Mouse (Mus musculus): ENCODE results near the gene Slc12a3.

The Slc12a3 gene

GRCm38 (mm10) chr8:94328932-94329728, at the start of gene Slc12a3:
Slc12a3 (plus strand) TSS chr8:94329201.
- no peak for DNase-seq (ENCODE audit: low spot score in 2 of 2)

- no peak for DNase-seq (ENCODE audit: low spot score in 2 of 2)
Measured at GRCm38 (mm10) chr8:94280001-94280613, 48.9 kb upstream of the Slc12a3 start.

GRCm38 (mm10) chr8:94282453-94282985, 46.5 kb upstream of the Slc12a3 start:
- no peak for DNase-seq (ENCODE audit: low spot score in 2 of 2)

DNA sequence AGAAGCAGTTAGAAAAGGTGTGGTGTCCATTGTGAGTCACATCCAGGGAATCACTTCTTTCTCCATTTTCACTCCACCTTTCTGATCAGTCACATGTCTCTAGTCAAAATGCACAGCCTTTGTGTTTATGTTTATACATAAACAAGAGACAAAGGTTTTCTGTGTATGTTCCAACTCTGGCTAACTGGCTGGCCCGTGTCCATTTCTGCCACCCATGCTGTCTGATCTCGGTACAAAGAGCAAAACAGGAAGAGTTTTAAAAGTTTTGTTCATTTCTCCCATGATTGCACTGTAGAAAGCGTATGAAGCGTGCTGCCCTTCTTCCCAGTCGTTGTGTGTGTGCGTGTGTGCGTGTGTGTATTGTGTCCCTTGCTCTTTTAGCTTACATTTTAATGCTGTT, 44.8 kb upstream of the Slc12a3 start:
- no peak for DNase-seq (ENCODE audit: low spot score in 2 of 2)

DNA sequence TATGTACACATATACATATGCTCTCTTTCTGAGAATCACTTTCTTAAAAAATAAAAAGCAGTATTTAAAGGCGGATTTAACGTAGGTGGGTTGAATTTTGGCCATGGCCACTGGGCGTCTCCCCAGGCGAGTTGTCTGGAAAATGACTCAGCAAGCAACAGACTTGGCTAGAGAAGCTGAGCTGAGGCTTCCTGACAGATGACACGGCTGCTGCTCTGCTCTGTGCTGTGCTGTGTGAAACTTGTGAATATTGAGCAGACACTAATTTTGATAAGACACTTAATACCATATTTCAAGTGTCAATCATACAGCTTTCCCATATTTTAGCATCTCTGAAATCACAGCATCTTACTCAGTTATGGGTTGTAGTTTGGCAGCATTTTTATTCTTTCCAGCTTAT, 38.4 kb upstream of the Slc12a3 start:
- peak in 1 of 2 experiments; percentile 50 for DNase-seq (ENCODE audit: low spot score in 2 of 2)

- no peak for DNase-seq (ENCODE audit: low spot score in 2 of 2)
Measured at GRCm38 (mm10) chr8:94292072-94292471, 36.9 kb upstream of the Slc12a3 start.

DNA sequence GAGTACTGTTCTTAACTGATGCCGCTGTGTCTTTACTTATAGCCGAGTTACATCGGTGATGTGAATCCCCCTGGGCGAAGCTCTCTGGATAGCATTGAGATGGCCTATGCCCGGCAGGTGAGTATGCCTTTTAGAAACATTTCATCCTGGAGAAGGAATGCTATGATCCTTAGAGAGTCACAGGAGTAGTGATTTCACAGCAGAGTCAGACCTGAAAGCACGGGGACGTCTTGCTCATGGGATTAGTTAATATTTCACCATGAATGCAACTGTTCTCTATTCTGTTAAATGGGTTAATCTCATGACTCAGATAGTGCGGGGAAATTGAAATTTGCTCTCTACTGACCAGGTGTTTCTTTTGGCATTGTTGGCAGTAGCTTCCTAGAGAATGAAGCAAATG, 36.4 kb upstream of the Slc12a3 start:
- DNase-seq (ENCODE audit: low spot score in 2 of 2), result no peak

DNA sequence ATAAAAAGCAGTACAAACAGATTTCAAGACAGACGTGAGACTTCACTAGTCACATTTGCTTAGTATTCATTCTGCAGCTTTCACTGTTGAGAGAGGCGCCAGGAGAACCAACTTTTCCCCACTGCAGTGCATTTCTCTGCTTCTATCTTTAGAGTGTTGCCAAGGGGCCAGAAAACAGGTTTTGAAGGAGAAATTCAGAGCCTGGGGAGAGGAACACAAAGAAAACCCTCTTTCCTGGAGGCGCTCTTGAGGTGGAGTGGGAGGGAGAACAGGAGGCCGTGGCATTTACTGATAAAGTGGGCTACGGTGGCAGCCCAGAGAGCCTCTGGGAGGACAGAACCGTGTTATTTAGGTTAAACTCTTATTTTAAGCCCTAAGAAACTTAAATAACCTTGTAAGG, 33.3 kb upstream of the Slc12a3 start:
- DNase-seq (ENCODE audit: low spot score in 2 of 2), result peak in 1 of 2 experiments; percentile 48

GRCm38 (mm10) chr8:94296312-94296991, 32.5 kb upstream of the Slc12a3 start:
- DNase-seq (ENCODE audit: low spot score in 2 of 2), result no peak

GRCm38 (mm10) chr8:94297101-94297500, 31.9 kb upstream of the Slc12a3 start:
- no peak for DNase-seq (ENCODE audit: low spot score in 2 of 2)

DNA sequence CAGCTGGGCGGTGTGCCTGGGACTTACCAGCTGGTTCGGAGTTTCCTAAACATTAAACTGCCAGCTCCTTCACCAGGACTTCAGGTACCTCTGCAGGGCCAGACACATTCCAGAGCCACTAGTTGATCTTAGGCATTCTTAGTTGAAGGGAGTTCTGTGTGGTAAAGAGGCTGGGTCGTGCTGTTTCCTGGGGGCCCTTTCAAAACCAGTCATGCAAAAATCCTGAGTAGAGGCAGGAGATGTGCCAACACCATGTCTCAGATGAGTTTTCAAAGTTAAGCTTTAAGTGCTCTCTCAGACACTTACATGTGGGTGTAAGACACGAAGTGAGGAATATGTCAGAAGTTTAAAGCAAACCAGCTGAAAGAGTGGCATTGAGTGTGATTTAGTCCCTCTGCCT, 28.2 kb upstream of the Slc12a3 start:
- no peak for DNase-seq (ENCODE audit: low spot score in 2 of 2)

- no peak for DNase-seq (ENCODE audit: low spot score in 2 of 2)
Measured at GRCm38 (mm10) chr8:94304412-94304811, 24.6 kb upstream of the Slc12a3 start.

- no peak for DNase-seq (ENCODE audit: low spot score in 2 of 2)
Measured at GRCm38 (mm10) chr8:94306989-94307513, 21.9 kb upstream of the Slc12a3 start.

DNA sequence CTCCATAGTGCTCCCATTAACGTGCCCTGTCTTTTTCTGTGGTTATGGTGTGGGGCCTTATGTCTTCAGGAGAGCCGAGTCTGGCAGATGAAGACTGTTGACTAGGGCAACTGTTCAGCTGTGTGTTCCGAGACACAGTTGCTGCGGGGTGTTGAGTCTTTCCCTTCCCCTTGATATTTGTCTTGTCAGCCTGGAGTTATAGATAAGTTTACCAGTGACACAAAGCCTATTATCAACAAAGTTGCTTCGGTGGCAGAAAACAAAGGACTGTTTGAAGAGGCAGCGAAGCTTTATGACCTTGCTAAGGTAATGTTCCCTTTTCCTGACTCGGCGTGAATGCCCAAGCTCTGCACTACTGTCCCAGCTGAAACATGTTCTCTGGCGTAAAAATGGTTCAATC, 21.3 kb upstream of the Slc12a3 start:
- no peak for DNase-seq (ENCODE audit: low spot score in 2 of 2)

DNA sequence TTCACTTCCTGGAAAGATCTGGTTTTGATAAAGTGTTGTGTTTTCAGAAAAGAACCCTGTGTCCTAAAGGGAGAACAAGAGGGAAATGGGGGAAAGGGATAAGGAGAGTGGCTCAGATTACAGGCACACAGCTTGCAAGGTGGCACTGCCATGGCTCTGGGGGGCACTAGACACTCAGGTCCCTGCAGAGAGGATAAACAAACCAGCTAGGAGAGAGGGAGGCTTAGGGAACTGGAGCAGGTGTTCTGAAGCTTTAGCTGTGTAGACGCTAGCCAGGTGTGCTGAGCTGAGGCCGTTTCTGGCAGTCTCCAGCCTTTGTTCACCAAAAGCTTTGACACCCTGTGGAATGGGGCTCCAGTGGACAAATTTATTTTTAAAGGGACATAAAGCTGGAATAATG, 14.9 kb upstream of the Slc12a3 start:
- DNase-seq (ENCODE audit: low spot score in 2 of 2), result no peak

DNA sequence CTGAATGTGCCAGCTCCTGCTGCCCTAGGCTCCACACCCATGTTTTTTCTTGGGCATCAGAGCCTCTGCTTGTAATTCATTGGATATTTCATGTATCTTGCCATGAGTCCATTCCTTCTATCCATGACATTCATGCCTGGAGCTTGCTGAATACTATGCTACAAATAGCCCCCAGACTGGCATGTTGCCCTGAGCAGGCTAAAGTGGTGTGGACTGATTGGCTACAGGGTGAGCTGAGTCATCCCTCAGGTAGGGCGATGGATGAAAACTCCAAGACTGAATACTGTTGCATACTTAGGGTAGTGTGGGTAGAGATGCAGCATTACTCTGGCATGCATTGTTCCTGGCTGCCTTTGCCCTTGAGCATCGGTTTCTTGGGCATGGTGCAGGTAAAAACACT, 11.8 kb upstream of the Slc12a3 start:
- DNase-seq (ENCODE audit: low spot score in 2 of 2), result no peak

DNA sequence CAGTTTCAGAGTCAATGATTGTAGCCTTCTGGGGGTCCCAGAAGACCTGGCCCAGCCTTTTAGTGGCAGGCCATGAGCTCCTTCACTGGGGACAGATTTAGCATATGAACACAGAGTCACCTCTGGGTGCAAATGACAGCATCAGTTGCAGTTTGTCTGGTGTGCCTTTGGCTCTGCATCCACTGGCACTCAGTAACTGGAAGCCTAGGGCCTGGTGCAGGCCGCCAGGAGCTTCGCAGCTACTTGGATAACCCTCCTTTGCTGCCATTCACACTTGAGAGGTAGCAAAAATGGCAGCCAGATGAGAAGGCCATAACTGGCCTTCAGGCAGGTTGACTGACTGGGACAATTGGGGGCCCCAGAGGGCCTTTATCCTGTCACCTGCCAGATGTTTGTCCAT, 11.3 kb upstream of the Slc12a3 start:
- DNase-seq (ENCODE audit: low spot score in 2 of 2), result no peak

- DNase-seq (ENCODE audit: low spot score in 2 of 2), result no peak
Measured at GRCm38 (mm10) chr8:94320036-94320435, 9.0 kb upstream of the Slc12a3 start.

DNA sequence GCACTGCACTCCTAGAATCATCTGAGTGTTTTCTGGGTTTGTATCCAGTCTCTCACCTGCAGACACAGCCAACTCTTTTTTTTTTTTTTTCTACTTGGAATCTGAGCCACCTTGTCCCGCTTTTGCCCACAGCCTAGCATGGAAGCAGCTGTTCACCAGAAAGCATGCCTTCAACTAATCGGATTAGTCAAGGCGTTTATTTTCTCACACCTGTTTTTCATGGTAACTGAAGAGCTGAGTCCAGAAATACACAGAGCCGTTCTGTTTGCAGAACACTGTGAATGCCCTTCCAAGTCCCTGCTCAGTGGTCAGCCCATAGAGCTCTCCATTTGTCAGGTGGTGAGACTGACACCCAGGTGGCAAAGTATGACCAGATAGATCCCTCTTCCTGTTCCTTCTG, 6.9 kb upstream of the Slc12a3 start:
- DNase-seq (ENCODE audit: low spot score in 2 of 2), result no peak

- peak; percentile 41 to 53 for DNase-seq (ENCODE audit: low spot score in 2 of 2)
Measured at GRCm38 (mm10) chr8:94323041-94323440, 6.0 kb upstream of the Slc12a3 start.

- no peak for DNase-seq (ENCODE audit: low spot score in 2 of 2)
Measured at GRCm38 (mm10) chr8:94324071-94324470, 4.9 kb upstream of the Slc12a3 start.

DNA sequence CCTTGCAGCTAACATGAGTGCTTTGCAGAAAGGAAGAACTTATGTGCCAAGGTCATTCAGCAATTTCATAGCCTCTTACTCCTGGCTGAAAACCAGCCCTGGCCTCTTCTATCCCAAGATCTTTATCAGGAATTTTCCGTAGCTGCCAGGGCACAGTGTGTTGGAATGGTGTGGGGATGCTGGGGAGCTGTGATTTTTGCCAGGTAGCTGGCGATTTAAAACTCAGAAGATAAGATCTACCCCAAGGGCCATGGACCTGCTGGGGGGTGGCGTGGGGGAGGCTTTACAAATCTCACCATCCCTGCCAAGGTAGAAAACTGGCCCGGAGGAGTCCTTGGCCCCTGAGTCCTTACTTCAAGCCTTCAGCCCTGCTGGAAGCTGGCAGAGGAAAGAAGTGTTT, 3.0 kb upstream of the Slc12a3 start:
- DNase-seq (ENCODE audit: low spot score in 2 of 2), result no peak

Data from right cerebral cortex, adult 2 months (tissue).